Mouse (Mus musculus) forebrain, embryonic 14.5 days (tissue): ENCODE results near the gene Det1. TPM values are rescaled to one million over a fixed set of nuclear protein-coding genes. Genes with fewer than 3 reads are reported as not detected.
A peak's percentile ranks its signal among the peaks of the same experiment; 100 is the strongest.

Experiments used
- ATAC-seq: fragments of 200-750 bp; cut with Nextera tagmentation; 2 replicates; pipeline ENCODE4 v1.8.0; 2017; ENCODE audit warnings: mild to moderate bottlenecking, moderate library complexity
- DNase-seq: peaks from one replicate; pipeline ENCODE4 v3.0.0-alpha.2; 2015; ENCODE audit warnings: low spot score
- H3K27ac ChIP-seq: fragments of 300-500 bp; sonication (generic); 2 replicates; pipeline ENCODE4 v1.5.1; 2014; ENCODE audit warnings: low read depth, mild to moderate bottlenecking, control low read depth, low read length, moderate library complexity
- H3K27me3 ChIP-seq: fragments of 300-500 bp; sonication (generic); replicated peaks from 2 replicates; pipeline ENCODE4 v1.6.1; 2014; ENCODE audit warnings: low read length, control low read depth, mixed read lengths; ENCODE audit not compliant: control insufficient read depth, insufficient read depth
- H3K36me3 ChIP-seq: fragments of 300-500 bp; sonication (generic); 2 replicates; pipeline ENCODE4 v1.6.1; 2014; ENCODE audit warnings: low read length, control low read depth; ENCODE audit not compliant: control insufficient read depth, insufficient read depth
- H3K4me1 ChIP-seq: fragments of 300-500 bp; sonication (generic); 2 replicates; pipeline ENCODE4 v1.6.1; 2014; ENCODE audit warnings: antibody characterized with exemption, low read length, control low read depth; ENCODE audit not compliant: control insufficient read depth, insufficient read depth
- H3K4me2 ChIP-seq: fragments of 300-500 bp; sonication (generic); 2 replicates; pipeline ENCODE4 v1.6.1; 2014; ENCODE audit warnings: mild to moderate bottlenecking, control low read depth, low read length
- H3K4me3 ChIP-seq: fragments of 300-500 bp; sonication (generic); 2 replicates; pipeline ENCODE4 v1.5.1; 2014; ENCODE audit warnings: low read depth, low read length, control low read depth
- H3K9ac ChIP-seq: fragments of 300-500 bp; sonication (generic); 2 replicates; pipeline ENCODE4 v1.6.1; 2014; ENCODE audit warnings: mild to moderate bottlenecking, low read length, control low read depth, moderate library complexity
- H3K9me3 ChIP-seq: fragments of 300-500 bp; sonication (generic); replicated peaks from 2 replicates; pipeline ENCODE4 v1.6.1; 2016; ENCODE audit warnings: low read length, control low read depth, mixed read lengths; ENCODE audit not compliant: control insufficient read depth
- WGBS: fragments of 180-500 bp; shearing (Covaris S2); extraction: QIAGEN DNeasy Blood & Tissue Kit; methylation state at CpG from one replicate; pipeline ENCODE4 v1.1.7; 2014; 5-methylcytosine and 5-hydroxymethylcytosine counted together
- polyA plus RNA-seq: library from polyadenylated mRNA; unstranded; fragments of >200 nt; fragmentation: Nextera tagmentation; extraction: Ambion mirVana; gene quantifications from 2 replicates; pipeline ENCODE4 v1.2.1, GENCODE M21; 2014

Det1 gene
- polyA plus RNA-seq, 1 experiment from 2014 or later: 20.5 TPM

DNA sequence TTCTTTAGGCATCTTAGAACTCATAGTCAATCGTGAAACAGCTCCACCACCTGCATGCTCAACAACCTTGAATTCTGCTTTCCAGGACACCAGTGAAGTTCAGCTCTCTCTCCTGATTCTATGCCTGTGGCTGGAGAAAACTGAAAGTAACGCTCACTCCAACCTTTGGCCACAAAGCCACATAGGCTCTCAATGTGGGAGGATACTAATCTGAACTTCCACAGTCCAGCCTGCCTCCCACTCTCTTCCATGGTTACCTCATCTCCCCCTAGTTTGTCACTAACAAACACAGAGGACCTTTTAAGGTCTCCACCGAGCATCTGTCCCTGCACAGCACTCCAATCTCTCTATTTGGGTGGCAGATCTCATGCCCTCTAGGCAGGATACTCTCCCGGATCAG, 11.4 kb downstream of the Det1 start:
- Histone ChIP-seq H3K9me3 (no peaks in the 10 kb centered on the region), H3K4me1 (no peaks in the 10 kb centered on the region), H3K27me3 (no peaks in the 10 kb centered on the region), H3K4me2 (no peak overlapping the region), H3K27ac (no peak overlapping the region), H3K4me3 (no peak overlapping the region), H3K36me3 (peaks cover 55% of the 10 kb centered on the region), H3K9ac (no peak overlapping the region)
- DNase-seq (no peak), ATAC-seq (no peak)
- WGBS: 89% methylated on average over 4 of the region's 4 CpGs

DNA sequence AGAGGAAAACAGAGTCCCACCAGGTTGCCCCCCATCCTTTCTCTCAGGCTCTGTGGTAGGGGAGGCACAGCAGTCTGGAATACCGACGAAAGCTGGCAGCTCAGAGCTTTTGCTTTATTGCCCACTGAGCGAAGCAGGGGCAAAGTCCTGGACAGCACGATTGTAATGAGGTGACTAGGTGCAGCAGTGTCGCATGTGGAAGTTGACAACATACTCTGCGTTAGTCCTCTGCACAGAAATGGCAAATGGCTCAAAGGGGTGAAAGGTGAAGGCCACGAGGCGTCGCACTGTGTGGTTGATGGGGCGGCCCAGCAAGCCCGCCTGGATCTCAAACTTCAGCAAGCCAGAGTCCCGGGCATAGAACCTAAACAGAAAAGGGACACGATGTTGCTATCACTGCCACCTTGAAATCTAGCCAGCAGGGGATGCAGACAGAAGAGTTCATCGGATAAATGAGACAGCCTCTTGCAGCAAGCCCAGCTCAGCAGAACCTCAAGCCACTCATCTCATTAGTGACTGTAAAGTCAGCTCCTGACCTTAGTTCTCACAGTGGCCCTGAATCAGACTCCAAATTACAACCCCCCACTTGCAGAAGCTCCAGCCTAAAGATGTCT, 19.2 kb downstream of the Det1 start:
- no peak for DNase-seq
- Histone ChIP-seq H3K27me3 (no peaks in the 10 kb centered on the region), H3K27ac (peak overlapping the region; percentile 56; the same call in 1 of the 2 replicates), H3K4me3 (no peak overlapping the region), H3K9ac (no peak overlapping the region), H3K4me2 (no peak overlapping the region), H3K4me1 (no peaks in the 10 kb centered on the region), H3K36me3 (peaks cover 43% of the 10 kb centered on the region), H3K9me3 (no peaks in the 10 kb centered on the region)
- no peak for ATAC-seq
- 93% methylated on average over 14 of the region's 14 CpGs for WGBS

DNA sequence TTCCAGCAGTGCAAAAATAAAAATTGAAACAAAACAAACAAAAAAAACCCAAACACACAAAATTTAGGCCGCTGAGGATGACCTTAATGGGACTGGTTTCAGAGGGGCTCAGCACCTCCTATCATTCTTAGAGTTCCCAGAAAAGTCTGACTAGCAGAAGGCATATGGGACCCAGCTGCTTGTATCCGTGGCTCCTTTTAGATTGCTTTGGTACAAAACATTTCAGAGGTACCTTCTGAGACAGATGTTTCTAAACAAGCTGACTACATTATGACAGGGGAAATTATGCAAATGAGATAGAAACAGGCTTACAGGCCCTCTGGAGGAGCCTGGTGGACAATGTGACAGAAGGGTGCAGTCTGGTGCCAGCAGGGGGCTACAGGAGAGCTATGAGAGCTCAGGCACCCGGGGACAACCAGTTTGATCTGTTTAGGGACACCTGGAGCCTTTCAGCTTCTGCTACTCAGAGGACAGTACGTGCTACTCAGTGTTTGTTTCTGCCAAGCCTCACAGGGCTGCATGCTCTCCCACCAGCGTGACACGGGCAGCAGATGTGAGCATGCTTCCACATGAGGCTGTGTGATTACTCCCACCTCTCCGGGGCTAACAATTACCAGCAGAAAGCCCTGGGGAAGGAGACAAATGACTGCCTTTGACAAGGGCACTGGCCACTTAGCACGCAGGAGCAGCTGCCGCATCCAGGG, 20.2 kb downstream of the Det1 start:
- Histone ChIP-seq H3K9me3 (no peaks in the 10 kb centered on the region), H3K27me3 (no peaks in the 10 kb centered on the region), H3K4me1 (no peaks in the 10 kb centered on the region; the same call in 1 of the 2 replicates), H3K4me3 (no peak overlapping the region), H3K27ac (peak overlapping the region; percentile 56; the same call in 1 of the 2 replicates), H3K4me2 (no peak overlapping the region), H3K36me3 (peaks cover 43% of the 10 kb centered on the region), H3K9ac (no peak overlapping the region)
- 61% methylated on average over 9 of the region's 9 CpGs for WGBS
- DNase-seq: peak; percentile 33
- ATAC-seq: peak; percentile 74

DNA sequence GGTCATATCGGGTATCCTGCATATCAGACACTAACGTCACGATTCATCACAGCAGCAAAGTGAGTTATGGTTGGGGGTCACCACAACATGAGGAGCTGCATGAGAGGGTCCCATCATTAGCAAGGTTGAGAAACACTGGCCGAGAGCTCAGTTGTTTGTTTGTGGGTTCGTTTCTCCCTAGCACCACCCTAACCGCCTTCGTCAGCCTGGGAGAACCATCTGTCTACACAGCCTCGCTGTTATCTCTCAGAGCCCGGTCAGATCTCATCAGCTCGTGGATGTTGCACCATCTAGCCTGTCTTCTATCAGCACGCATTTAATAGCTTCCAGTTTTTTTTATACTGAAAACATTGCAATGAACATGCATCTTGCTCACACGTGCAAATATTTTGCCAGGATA, 28.7 kb downstream of the Det1 start:
- 85% methylated on average over 12 of the region's 12 CpGs for WGBS
- ATAC-seq: no peak

DNA sequence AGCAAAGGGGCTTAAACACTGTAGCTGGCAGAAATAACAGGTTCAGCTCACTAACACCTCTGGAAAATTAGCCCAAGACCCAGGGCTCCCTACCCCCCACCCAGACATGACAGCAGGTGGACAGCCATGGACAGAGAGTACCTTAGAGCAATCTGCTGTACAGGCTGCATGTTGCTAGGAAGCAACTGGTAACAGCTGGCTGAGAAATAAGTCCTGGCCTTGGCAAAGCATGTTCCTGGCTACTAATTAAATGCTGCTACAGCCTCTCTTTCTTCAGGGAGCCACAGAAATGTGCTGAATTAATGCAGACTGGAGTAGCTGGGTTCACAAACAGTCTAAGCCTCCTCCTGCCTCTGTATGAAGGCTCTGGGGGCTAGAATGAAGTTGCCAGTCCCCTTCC, 32.3 kb downstream of the Det1 start:
- Histone ChIP-seq H3K9me3 (no peaks in the 10 kb centered on the region), H3K36me3 (no peaks in the 10 kb centered on the region), H3K4me2 (no peak overlapping the region), H3K27me3 (no peaks in the 10 kb centered on the region), H3K4me1 (0 out of 2 replicates have a peak, but pooled peaks cover 2% of the 10 kb centered on the region), H3K4me3 (no peak overlapping the region), H3K27ac (no peak overlapping the region), H3K9ac (no peak overlapping the region)
- ATAC-seq: no peak
- DNase-seq: no peak

More for the DNA sequence above, 28.7 kb downstream of the Det1 start:
- H3K4me2 ChIP-seq: no peak overlapping the region
- H3K4me1 ChIP-seq: peaks cover 2% of the 10 kb centered on the region; the same call in 1 of the 2 replicates
- H3K9me3 ChIP-seq: no peaks in the 10 kb centered on the region
- H3K36me3 ChIP-seq: no peaks in the 10 kb centered on the region
- H3K9ac ChIP-seq: no peak overlapping the region
- DNase-seq: no peak
- H3K4me3 ChIP-seq: no peak overlapping the region
- H3K27me3 ChIP-seq: no peaks in the 10 kb centered on the region
- H3K27ac ChIP-seq: no peak overlapping the region

DNA sequence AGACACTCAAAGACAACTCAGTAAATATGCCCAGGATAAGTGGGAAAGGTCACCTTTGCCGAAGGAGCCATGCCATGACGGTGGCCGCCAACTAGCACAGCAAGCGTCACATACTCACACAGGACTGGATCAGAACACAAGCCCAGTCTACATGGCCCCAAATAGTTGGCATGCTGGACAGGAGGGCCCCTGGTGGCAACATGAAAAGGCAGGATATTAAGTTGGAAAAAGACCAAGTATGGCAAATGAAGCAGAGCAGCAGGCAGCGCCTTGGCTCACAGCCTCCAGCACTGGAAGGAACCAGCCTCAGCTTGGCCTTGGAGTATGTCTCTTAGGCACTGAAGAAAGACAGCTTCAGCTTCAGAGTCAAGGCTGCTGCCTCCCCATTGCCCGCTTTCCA, 33.3 kb downstream of the Det1 start:
- Histone ChIP-seq H3K4me3 (no peak overlapping the region), H3K9me3 (no peaks in the 10 kb centered on the region), H3K4me2 (no peak overlapping the region), H3K27me3 (no peaks in the 10 kb centered on the region), H3K36me3 (no peaks in the 10 kb centered on the region), H3K9ac (no peak overlapping the region), H3K4me1 (0 out of 2 replicates have a peak, but pooled peaks cover 2% of the 10 kb centered on the region), H3K27ac (no peak overlapping the region)
- 83% methylated on average over 6 of the region's 6 CpGs for WGBS
- no peak for ATAC-seq
- peak; percentile 46 for DNase-seq

DNA sequence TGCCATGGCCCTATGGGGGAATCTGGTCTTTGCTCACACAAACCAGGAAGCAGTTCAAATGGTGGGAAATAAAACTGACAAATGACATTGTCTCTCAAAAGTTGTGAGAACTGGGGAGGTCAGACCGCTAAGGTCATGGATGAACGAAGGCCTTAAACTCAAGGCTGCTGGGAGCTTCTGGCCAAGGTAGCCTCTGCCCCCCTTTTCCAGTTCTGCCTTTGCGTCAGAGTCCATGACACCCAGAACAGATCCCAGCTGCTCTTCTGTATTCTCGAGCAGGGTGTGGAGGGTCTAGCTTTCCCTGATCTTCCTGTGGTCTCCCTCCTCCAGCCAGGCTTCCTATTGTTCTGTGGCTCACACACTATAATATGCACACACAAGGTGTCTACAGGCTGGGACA, 39.9 kb downstream of the Det1 start:
- whole genome bisulfite sequencing: 81% methylated on average over 4 of the region's 4 CpGs
- no peaks in the 10 kb centered on the region for H3K9me3 ChIP-seq
- H3K4me3 ChIP-seq: no peak overlapping the region
- H3K4me1 ChIP-seq: no peaks in the 10 kb centered on the region
- no peak overlapping the region for H3K9ac ChIP-seq
- ATAC-seq: no peak
- no peak overlapping the region for H3K4me2 ChIP-seq
- no peak for DNase-seq
- H3K36me3 ChIP-seq: no peaks in the 10 kb centered on the region
- H3K27me3 ChIP-seq: no peaks in the 10 kb centered on the region
- no peak overlapping the region for H3K27ac ChIP-seq

DNA sequence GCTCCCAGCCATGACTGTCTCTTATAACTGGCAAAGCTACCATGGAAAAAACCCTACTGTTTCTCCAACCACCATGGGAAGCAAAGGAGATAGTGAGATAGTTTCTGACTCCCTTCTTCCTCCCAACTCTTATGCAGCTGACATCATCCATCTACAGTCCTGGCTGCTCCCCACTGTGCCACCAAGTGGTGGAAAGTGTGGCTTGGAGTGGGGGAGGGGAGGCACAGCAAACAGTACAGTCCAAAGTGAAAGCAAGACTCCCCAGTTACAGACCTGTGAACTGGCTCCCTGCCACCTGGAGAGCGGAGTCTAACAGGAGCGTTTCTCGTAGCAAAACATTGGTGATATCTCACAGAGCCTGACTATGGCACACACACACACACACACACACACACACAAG, 43.2 kb downstream of the Det1 start:
- ATAC-seq (no peak), DNase-seq (no peak)
- H3K27ac ChIP-seq: no peak overlapping the region
- no peaks in the 10 kb centered on the region for H3K27me3 ChIP-seq
- H3K9ac ChIP-seq: no peak overlapping the region
- WGBS: 69% methylated on average over 3 of the region's 3 CpGs
- no peak overlapping the region for H3K4me3 ChIP-seq
- no peaks in the 10 kb centered on the region for H3K36me3 ChIP-seq
- no peaks in the 10 kb centered on the region; the same call in 1 of the 2 replicates for H3K4me1 ChIP-seq
- H3K4me2 ChIP-seq: no peak overlapping the region
- H3K9me3 ChIP-seq: no peaks in the 10 kb centered on the region
